Mouse (Mus musculus) ES-Bruce4 (cell line): ENCODE measurements around the gene Pkn2.

Experiments
- CTCF ChIP-seq: IDR thresholded peaks from one replicate; pipeline ENCODE4 v1.8.1; 2011; ENCODE audit warnings: low read depth, low read length
- POLR2A ChIP-seq: IDR thresholded peaks from one replicate; pipeline ENCODE4 v1.8.1; 2011; ENCODE audit warnings: low read length; ENCODE audit not compliant: insufficient read depth

DNA sequence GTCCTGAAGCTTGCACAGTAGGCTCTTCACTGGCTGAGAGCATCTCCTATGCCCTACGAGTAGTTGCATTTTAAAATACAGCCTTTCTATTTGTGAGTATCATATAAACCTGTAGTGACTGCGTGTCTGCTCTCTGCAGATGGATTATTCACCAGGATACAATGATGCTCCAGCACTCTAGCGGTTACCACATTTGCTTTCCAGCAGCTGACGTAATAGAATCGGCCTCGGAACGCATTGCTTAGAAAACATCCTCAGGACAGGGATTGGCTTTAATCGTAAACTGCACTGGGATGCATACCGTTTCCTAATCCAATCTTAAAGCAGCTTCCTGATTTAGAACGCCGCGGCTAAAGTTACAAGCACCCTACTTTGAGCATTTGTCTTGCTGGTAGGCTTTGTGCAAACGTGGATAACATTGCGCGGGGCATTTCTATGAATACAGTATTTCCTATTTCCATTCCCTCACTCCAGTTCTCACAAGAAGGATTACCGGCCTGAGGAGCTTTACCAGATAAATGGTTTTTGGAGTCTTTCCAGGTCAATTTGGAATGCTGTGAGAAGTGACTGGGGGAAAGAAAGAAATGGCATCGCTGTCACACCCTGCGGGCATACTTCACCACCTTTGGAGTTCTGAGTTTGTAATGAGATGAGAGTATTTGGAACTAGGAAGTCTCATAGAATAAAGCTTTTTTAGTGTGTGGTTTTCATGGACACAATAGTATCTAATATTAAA is 126.5 kb downstream of the Pkn2 start:
- TF ChIP-seq POLR2A (no peak), CTCF (no peak)
